Mouse (Mus musculus): ENCODE data around the gene Mapk9. TPM values are rescaled to one million over a fixed set of nuclear protein-coding genes. Genes with fewer than 3 reads are reported as not detected.

Mapk9 gene
- polyA plus RNA-seq (2012; rRNA removed) = 39.4 and 39.7 TPM in 2 replicates
- polyA plus RNA-seq (2014; fragmentation: Nextera tagmentation; extraction: Ambion mirVana) = 34.7 and 37.8 TPM in 2 replicates

GRCm38 (mm10) chr11:49846401-49847070, at the start of gene Mapk9:
TSS of gene Mapk9 (plus strand) at chr11:49846751.
- Histone ChIP-seq H3K4me2 (replicated peaks; ENCODE audit: low read depth, low read length, severe bottlenecking) (peak within 1 kb of the TSS; percentile 84), H3K4me3 (replicated peaks; ENCODE audit: low read length) (peak within 1 kb of the TSS; percentile 90), H3K27me3 (ENCODE audit: control insufficient read depth, insufficient read depth, low read length) (no peaks in the 10 kb centered on the region), H3K9ac (ENCODE audit: low read depth, low read length, severe bottlenecking) (peak within 1 kb of the TSS; percentile 89), H3K27ac (replicated peaks; ENCODE audit: low read depth, low read length) (peak within 1 kb of the TSS; percentile 63), H3K36me3 (ENCODE audit: control insufficient read depth, insufficient read depth, low read length) (no peaks in the 10 kb centered on the region), H3K9me3 (ENCODE audit: control insufficient read depth, low read length) (no peaks in the 10 kb centered on the region), H3K4me1 (ENCODE audit: control insufficient read depth, insufficient read depth, low read length) (peaks cover 13% of the 10 kb centered on the region)
- 1% methylated on average over 38 of the region's 68 CpGs for WGBS
- DNase-seq (ENCODE audit: low spot score) (peak; percentile 96), ATAC-seq (ENCODE audit: low FRiP score, low read depth) (peak; percentile 99)
- no peak for TF ChIP-seq POLR2A (IDR thresholded peaks at IDR 0.05; ENCODE audit: borderline replicate concordance, extremely low read depth, insufficient read depth, insufficient read length)

GRCm38 (mm10) chr11:49798931-49799330, 47.6 kb upstream of the Mapk9 start:
- no peak overlapping the region for H3K4me3 ChIP-seq (replicated peaks; ENCODE audit: low read length)
- ATAC-seq (ENCODE audit: low FRiP score, low read depth) (no peak), DNase-seq (ENCODE audit: low spot score) (no peak)
- no peak overlapping the region for H3K4me2 ChIP-seq (replicated peaks; ENCODE audit: low read depth, low read length, severe bottlenecking)
- H3K4me1 ChIP-seq (ENCODE audit: control insufficient read depth, insufficient read depth, low read length) = peaks cover 14% of the 10 kb centered on the region; the same call in 1 of the 2 replicates
- no peak for TF ChIP-seq POLR2A (IDR thresholded peaks at IDR 0.05; ENCODE audit: borderline replicate concordance, extremely low read depth, insufficient read depth, insufficient read length)
- H3K27ac ChIP-seq (replicated peaks; ENCODE audit: low read depth, low read length) = no peak overlapping the region
- 96% methylated on average over 6 of the region's 6 CpGs for WGBS
- H3K27me3 ChIP-seq (ENCODE audit: control insufficient read depth, insufficient read depth, low read length) = no peaks in the 10 kb centered on the region
- H3K36me3 ChIP-seq (ENCODE audit: control insufficient read depth, insufficient read depth, low read length) = peaks cover 12% of the 10 kb centered on the region
- H3K9me3 ChIP-seq (ENCODE audit: control insufficient read depth, low read length) = no peaks in the 10 kb centered on the region
- H3K9ac ChIP-seq (ENCODE audit: low read depth, low read length, severe bottlenecking) = no peak overlapping the region

GRCm38 (mm10) chr11:49801516-49801915, 45.0 kb upstream of the Mapk9 start:
- no peak overlapping the region for H3K9ac ChIP-seq (ENCODE audit: low read depth, low read length, severe bottlenecking)
- H3K36me3 ChIP-seq (ENCODE audit: control insufficient read depth, insufficient read depth, low read length) = peaks cover 12% of the 10 kb centered on the region
- H3K27me3 ChIP-seq (ENCODE audit: control insufficient read depth, insufficient read depth, low read length) = no peaks in the 10 kb centered on the region
- H3K4me2 ChIP-seq (replicated peaks; ENCODE audit: low read depth, low read length, severe bottlenecking) = no peak overlapping the region
- peak; percentile 8 for DNase-seq (ENCODE audit: low spot score)
- H3K27ac ChIP-seq (replicated peaks; ENCODE audit: low read depth, low read length) = no peak overlapping the region
- 62% methylated on average over 4 of the region's 4 CpGs for WGBS
- no peak for TF ChIP-seq POLR2A (IDR thresholded peaks at IDR 0.05; ENCODE audit: borderline replicate concordance, extremely low read depth, insufficient read depth, insufficient read length)
- H3K4me3 ChIP-seq (replicated peaks; ENCODE audit: low read length) = no peak overlapping the region
- no peaks in the 10 kb centered on the region for H3K9me3 ChIP-seq (ENCODE audit: control insufficient read depth, low read length)
- ATAC-seq (ENCODE audit: low FRiP score, low read depth) = no peak
- peaks cover 14% of the 10 kb centered on the region; the same call in 1 of the 2 replicates for H3K4me1 ChIP-seq (ENCODE audit: control insufficient read depth, insufficient read depth, low read length)

- no peak for ATAC-seq (ENCODE audit: low FRiP score, low read depth)
- TF ChIP-seq POLR2A (IDR thresholded peaks at IDR 0.05; ENCODE audit: borderline replicate concordance, extremely low read depth, insufficient read depth, insufficient read length) = no peak
- Histone ChIP-seq H3K27ac (replicated peaks; ENCODE audit: low read depth, low read length) (no peak overlapping the region), H3K9ac (ENCODE audit: low read depth, low read length, severe bottlenecking) (no peak overlapping the region), H3K4me3 (replicated peaks; ENCODE audit: low read length) (no peak overlapping the region), H3K9me3 (ENCODE audit: control insufficient read depth, low read length) (no peaks in the 10 kb centered on the region), H3K36me3 (ENCODE audit: control insufficient read depth, insufficient read depth, low read length) (peaks cover 19% of the 10 kb centered on the region), H3K4me1 (ENCODE audit: control insufficient read depth, insufficient read depth, low read length) (peaks cover 14% of the 10 kb centered on the region; the same call in 1 of the 2 replicates), H3K4me2 (replicated peaks; ENCODE audit: low read depth, low read length, severe bottlenecking) (no peak overlapping the region), H3K27me3 (ENCODE audit: control insufficient read depth, insufficient read depth, low read length) (no peaks in the 10 kb centered on the region)
- no peak for DNase-seq (ENCODE audit: low spot score)
- WGBS = 93% methylated on average over 4 of the region's 4 CpGs
Measured at GRCm38 (mm10) chr11:49803801-49804200, 42.8 kb upstream of the Mapk9 start.

- H3K9me3 ChIP-seq (ENCODE audit: control insufficient read depth, low read length) = no peaks in the 10 kb centered on the region
- H3K27me3 ChIP-seq (ENCODE audit: control insufficient read depth, insufficient read depth, low read length) = no peaks in the 10 kb centered on the region
- 42% methylated on average over 3 of the region's 3 CpGs for WGBS
- H3K4me2 ChIP-seq (replicated peaks; ENCODE audit: low read depth, low read length, severe bottlenecking) = no peak overlapping the region
- peaks cover 4% of the 10 kb centered on the region; the same call in 1 of the 2 replicates for H3K4me1 ChIP-seq (ENCODE audit: control insufficient read depth, insufficient read depth, low read length)
- no peak for TF ChIP-seq POLR2A (IDR thresholded peaks at IDR 0.05; ENCODE audit: borderline replicate concordance, extremely low read depth, insufficient read depth, insufficient read length)
- no peak overlapping the region for H3K27ac ChIP-seq (replicated peaks; ENCODE audit: low read depth, low read length)
- ATAC-seq (ENCODE audit: low FRiP score, low read depth) = no peak
- H3K4me3 ChIP-seq (replicated peaks; ENCODE audit: low read length) = no peak overlapping the region
- H3K36me3 ChIP-seq (ENCODE audit: control insufficient read depth, insufficient read depth, low read length) = peaks cover 39% of the 10 kb centered on the region
- no peak for DNase-seq (ENCODE audit: low spot score)
- no peak overlapping the region for H3K9ac ChIP-seq (ENCODE audit: low read depth, low read length, severe bottlenecking)
Measured at GRCm38 (mm10) chr11:49806218-49806617, 40.3 kb upstream of the Mapk9 start.

Measured in limb, embryonic 14.5 days (tissue).